Mouse (Mus musculus) megakaryocyte, adult 5-6 weeks (primary cell): ENCODE measurements at regions not wholly inside any gene's neighbourhood (a gene's known extent, or its start where the extent isn't known, plus 50 kb on each side); places are given as distances from the start of the nearest gene placed in this dataset.
"Not testable (repeated sequence)": the region's sequence is repeated elsewhere in the genome, so short reads cannot be mapped to it uniquely, and the experiment has no call there.

Experiments used
- ATAC-seq: 2 replicates; pipeline ENCODE4 v1.8.0; 2016; ENCODE audit warnings: mild to moderate bottlenecking, inconsistent platforms; ENCODE audit not compliant: poor library complexity, severe bottlenecking

DNA sequence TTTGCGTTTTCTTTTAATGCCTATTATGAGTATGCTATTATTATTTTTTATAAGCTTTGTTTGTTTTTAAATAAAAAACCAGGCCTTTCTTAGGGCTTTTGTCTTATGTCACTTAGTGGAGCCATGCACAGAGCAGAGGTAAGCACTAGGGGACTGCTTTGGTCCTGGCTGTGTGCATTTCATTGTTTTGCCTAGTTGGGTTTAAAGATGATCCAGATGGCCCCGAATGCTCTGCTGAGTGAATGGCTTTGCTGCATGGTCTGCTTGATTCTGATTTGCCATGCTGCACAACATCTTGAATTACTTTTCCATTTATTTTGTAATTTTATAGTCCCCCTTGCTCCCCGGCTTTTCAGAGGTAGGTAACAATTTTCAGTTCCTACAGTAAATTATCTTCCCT lies 1934.9 kb downstream of the 9330182O14Rik start:
- ATAC-seq = no peak

DNA sequence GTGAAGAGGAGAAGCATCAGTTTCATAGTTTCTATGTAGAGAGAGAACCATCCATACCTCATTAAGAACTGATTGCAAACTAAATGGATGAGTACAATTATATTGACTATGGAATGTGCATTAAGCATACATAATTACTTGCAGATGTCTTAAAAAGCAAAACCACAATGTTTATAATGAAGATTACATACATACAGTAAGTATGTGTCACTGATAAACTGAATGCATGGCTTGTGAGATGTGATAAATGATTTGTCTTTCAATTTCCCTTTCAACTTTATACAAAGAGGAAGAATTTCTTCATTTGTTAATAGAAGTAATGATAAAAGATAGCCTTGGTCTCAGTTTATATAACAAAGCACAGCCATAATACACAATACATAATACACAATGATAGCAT lies 1939.3 kb downstream of the 9330182O14Rik start:
- ATAC-seq = no peak

DNA sequence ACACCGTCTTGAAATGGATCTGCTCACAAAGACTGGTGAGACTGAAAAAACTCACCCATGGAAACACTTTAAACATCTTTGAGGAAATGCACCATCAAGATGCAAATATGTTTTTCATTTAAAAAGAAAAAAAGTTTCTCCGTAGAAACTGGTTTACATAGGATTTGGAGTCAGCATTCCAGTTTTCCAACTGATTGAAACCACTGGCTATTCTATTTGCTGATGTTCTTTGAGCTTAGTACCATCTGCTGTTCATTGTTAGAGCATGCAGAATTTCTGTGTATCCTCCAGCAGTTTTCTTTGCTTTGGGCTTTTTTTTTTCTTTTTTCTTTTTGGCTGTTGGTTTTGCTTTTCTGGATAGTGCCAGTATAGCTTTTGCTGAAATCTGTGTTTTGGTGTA lies 1948.3 kb downstream of the 9330182O14Rik start:
- ATAC-seq = no peak

DNA sequence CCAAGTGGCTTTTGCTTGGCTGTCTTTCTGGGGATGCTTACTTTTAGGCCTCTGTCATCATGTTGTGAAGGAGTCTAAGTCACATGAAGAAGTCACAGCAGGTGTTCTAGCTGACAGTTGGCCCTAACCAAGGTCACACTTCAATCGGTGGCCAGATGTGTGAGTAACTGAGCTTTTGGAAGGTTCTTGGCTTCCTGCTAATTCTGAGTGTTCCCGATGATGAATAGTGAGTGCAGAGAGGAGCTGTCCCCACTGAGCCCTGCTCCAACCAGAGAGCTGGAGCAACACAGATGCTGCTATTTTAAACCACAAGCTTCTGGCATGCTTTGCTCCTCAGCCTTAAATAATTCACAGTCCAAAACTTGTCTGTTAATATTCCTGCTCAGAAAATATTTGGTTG lies 1966.6 kb downstream of the 9330182O14Rik start:
- ATAC-seq = no peak

DNA sequence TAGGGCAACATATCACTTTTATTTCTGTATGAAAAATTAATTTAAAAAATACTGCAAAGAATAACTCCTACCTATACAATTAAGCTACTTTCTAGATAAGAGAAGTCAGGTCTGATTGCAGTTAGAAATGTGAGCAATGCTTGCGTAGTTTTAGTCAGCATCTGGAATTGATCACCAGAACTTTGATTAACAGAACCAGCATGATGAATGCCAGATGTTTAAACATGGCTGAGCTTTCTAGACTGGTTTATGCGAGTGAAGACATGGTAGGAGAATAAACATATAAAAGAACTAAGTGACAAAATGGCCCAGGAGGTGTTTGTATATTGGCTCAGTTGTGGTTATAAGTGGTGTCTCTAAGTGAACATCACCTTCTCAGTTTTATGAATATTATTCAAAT lies 1970.7 kb downstream of the 9330182O14Rik start:
- ATAC-seq = no peak

DNA sequence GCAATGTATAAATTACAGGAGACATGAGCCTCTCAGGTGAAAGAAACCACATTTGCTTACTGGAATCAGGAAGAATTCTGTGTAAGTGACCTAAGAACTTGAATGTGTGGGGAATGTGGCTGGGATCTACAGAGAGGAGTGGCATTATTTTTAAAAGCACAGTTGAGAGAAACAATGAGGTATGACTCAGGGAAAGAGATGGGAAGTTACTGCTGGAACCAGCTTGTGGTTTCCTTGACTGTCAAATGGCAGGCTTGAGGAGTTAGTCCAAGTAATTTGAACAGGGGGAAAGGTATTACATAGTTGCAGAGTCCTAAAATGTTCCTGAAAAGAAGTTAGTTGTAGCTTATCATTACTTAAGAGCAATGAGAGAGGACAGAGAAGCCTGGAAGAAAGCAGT lies 1972.9 kb downstream of the 9330182O14Rik start:
- no peak for ATAC-seq

DNA sequence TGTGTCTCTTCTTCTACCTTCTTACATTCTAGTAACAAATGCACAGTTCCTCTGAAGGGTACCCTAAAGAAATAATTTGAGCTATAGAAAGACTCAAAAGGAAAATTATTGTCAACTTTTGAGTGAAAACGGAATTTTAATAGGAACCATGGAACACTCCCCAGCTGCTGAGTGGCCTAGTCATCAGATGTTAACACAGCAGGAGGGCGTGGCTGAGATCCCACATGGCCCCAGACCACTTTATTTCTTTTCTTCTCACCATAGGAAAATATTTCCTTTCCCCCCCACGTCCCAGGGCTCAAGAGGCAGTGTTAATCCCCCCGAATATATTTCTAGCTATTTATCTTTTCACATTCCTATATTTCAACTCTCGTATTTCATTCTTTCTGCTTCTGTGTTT lies 1977.6 kb downstream of the 9330182O14Rik start:
- no peak for ATAC-seq

DNA sequence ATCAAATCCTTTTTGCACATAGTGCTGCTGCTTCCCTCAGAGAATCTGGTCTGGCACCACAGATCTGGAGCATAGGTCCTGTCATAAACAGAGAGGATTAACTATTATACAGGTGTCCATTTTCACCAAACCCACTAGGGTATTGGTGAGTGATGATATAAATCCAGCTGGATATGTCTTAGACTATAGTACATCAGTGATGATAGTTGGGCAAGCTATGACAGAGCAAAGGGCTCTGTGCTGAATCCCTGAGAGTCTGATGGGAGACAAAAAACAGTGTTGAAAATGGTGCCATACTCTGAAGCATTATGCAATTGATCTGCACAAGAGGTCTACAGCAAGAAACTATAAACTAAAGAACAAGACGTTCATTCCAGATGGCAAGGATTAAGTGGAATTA lies 1993.3 kb downstream of the 9330182O14Rik start:
- no peak for ATAC-seq

DNA sequence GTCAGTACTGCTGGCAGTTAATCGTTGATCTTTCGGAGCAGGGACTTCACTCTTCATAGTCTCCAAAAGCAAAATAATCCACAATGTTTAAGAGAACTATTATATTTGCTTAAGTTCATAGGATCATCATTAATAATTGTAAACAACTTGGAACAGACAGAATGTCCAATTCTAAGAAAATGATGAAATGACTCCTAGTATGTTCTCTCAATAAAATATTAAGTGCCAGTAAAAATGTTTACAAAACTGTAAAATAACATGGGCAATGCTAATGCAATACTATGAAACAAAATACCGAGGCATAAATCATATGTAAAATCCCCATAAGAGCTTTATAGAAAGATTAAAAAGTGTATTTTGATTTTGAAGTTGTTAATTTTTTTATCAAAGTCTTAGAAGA lies 1994.8 kb downstream of the 9330182O14Rik start:
- ATAC-seq = no peak

DNA sequence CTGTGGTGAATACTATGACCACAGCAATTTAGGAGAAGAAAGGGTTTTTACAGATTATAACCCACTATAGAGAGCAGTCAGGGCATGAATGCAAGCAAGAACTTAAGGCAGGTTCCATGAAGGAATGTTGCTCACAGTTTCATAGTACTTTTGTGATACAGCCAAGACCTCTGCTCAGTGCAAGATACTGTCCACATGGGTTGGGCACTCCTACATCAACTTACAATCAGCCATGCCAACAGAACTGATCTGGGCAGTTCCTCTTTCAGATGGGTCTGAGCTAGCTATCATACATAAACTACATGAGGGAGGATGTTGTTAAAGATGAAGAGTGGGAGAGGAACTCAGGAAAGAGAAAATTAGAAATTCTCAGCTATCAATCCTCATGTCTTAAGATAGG lies 2032.4 kb downstream of the 9330182O14Rik start:
- no peak for ATAC-seq

DNA sequence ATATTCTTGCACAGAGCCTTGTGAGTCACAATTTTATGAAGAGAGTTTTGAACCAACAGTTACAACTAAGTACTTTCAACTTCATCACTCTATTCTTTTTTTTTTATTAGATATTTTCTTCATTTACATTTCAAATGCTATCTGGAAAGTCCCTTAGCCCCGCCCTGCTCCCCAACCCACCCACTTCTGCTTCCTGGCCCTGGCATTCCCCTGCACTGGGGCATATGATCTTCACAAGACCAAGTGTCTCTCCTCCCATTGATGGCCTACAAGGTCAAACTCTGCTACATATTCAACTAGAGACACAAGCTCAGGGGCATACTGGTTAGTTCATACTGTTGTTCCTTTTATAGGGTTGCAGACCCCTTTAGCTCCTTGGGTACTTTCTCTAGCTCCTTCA lies 2043.6 kb downstream of the 9330182O14Rik start:
- ATAC-seq = not testable (repeated sequence)

DNA sequence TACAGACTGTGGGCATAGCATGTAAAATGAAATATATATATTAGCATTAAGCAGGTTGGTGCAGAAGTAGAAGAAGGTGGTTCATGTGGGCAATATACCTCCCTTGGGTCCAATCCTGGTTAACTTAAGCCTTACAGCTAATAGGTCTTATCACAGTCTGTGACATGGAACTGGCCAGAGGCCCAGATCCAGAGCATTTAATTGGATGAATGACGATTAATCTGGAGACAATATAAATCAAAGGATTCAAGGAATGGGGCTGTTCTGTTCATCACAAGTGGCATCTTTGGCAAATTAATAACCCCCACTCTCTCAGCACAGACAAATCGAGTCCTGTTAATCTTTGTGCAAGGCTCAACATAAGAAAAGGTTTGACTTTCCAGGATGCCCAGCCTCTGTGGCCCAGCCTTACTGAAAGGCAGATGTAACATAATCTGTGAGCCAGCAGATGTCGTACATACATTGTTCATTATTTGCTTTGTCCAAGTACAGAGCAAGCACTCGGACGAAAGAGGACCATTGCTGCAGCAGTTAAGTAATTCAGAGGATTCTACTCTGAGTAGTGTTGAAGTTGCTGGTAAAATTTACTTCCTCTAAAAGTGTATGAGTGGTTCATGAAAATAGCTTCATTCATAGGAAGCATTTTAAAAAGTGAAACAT lies 2073.2 kb downstream of the 9330182O14Rik start:
- no peak for ATAC-seq

DNA sequence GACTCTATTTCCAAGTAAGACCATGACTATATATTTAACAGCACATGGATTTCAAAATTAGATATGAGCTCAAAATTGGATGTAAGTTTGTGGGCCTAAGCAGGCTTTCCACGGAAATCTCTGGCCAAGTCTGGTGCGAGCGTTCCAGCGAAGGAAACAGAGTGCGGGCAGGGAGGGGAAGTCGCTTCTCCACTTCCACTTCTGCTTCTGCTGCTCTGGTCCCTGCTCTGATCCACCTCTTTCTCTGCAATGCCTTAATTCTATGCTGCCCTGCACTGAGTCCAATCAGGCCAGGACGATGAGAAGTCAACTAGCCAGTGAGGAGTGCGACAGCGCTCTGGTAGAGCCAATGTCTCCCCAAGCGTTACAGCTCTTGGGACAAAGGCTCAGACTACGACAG lies 2085.3 kb downstream of the 9330182O14Rik start:
- ATAC-seq = peak; percentile 89

DNA sequence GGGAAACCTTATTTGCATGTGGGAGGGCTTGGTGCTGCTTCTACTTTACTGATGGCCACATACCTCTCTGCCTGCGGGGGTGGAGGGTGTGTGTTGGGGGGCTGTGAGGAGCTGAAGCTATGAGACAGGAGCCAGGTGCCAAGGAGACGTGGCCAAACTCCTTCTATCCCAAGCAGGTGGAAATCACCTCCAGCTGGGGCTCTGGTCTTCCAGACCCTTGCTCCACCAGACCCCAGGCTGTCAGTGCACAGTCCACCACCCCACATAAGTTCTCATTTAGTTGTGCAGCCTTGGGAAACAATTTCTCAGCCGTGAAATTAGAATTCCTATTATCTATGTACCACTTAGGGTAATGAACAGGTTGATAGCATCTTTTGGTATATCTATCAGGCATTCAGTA lies 2085.8 kb downstream of the 9330182O14Rik start:
- ATAC-seq = no peak

DNA sequence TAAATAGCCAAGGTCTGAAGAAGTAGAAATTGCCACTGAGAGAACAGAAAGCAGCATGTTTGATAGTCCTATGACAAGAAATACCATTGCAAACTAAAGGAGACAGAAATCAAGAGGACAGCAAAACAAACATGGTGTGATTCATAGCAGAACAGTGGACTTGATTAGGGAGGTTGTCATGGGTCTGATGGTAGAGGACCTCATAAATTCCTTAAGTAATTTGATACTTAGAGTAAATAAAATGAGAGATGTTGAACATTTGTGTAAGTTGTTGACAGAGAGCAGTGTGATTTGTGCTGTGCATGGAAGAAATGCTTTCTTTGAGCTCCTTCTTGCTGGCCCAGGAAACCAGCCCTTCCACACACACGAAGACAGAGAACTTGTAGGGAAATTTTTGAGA lies 2090.8 kb downstream of the 9330182O14Rik start:
- ATAC-seq = no peak

DNA sequence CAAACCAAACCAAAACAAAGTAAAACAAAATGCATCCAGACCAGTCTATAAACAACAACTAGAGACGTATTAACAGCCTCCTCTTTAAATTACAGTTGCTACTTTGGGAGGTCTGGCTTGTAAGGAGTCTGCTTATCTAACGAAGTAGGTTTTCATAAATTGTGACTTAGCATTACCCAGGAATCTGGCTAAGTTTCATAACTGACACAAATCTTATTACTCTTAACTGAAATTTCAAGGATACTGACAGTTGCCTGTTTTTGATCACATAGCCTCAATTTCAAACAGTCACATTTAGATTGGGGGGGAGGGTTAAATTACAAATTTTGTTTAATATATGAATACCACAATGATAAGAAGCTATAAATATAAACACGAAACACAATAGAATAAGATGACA lies 2097.5 kb downstream of the 9330182O14Rik start:
- ATAC-seq = no peak

DNA sequence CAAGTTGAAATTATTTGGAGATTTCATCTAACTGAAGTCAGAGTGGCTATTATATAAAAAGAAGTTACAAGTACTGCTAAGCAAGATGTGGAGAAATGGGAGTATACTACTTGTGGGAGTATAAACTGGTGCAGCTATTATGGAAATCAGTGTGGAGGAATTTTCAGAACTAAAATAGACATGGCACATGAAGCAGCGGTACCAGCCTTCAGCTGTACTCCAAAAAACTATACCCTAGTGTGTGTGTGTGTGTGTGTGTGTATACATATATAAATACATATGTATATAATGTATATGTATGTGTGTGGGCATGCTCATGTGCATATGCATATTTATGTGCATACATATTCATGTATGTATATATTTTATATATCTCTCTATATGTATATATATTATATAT lies 2112.6 kb downstream of the 9330182O14Rik start:
- no peak for ATAC-seq

DNA sequence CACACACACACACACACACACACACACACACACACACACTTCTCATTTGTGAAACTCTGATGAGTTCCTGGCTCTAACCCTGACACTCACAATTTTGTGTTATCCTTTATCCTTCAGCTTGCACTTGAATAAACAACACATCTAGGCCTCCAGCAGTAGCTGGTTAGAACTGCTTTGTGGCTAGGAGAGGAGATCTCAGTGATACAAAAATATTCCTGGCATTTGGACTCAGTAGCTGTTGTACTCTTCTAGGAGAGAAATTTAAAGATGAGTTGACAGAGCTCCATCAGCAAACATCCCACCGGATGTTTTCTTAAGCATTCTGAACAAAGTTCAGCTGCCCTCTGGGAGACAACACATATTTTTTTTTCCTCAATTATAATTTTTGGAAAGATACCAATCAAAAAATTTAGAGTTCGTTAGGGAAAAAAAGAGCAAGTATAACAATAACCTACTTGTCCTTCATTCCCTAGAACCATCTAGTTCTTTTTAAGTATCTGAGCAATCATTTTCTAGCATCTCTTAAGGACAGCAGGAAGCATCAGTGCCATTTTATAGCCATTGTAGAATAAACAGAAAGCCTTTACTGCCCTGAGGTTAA lies 2118.7 kb downstream of the 9330182O14Rik start:
- no peak for ATAC-seq

DNA sequence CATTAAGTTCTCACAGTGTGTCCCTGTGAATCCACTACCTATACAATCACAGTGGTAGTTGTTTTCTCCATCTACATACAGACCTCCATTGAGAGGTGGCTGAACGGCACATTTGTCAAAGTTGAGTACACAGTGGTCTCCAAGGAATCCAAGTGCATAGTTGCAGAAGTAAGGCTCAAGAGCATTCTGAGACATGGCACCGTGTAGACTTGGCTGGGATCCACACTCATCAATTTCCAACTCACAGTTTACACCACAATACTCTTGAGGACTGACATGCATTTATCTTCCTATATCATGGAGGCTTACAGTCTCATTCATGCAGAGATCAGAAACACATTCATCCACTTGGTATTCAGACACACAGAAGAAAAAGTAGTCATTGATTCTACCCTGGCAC lies 2122.2 kb downstream of the 9330182O14Rik start:
- ATAC-seq = no peak

DNA sequence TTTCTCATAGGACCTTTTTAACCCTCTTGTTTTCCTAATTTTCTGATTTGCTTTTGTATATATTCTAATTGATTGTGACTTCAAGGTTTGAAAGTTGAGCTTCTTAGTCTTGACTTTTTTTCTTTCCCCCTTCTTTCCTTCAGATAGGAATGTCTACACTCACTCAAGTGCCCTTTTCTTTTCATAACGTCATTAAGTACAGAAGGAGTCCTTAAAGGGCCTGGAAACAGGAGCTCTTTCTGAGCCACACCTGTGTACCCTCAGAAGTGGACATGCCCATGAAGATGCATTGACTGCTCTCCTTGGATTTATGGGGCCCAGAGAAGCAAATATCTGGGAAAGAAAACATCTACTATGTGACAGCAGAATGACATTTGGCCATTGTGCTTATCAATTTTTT lies 2141.0 kb downstream of the 9330182O14Rik start:
- ATAC-seq = no peak

DNA sequence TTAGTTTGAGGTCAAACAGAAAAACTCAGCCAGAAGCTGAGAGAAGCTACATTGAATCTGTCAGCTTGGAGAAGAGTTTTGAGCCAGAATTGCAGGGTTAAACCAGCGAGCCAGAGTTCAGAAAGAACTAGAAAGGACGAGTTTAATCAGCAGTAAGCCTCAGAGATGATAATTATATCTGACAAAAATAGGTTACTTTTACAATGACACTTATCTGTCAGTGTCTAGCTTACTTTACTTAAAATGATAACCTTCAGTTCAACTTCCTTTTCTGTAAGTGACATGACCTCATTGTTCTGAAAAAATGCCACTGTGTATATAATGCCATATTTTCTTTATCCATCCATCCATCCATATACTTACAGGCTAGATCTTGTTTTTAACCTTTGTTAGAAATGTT lies 2143.1 kb downstream of the 9330182O14Rik start:
- ATAC-seq = no peak

DNA sequence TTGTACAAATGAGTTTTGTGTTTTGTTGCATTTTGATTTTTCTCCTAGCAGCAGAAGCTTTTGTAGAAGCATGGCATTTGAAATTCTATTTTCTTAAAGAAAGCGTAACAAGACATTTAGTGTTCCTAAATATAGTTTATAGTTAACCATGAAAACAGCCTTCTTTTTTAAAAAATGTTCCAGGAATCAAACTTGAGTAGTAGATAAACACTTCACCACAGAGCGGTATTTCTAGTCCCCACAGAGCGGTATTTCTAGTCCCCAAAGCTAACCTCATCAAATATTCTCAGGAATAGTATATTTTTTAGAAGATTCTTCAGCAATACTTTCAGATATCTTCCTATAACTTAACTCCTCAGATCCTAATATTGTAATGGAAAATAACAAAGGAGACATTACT lies 2146.6 kb downstream of the 9330182O14Rik start:
- ATAC-seq = no peak

DNA sequence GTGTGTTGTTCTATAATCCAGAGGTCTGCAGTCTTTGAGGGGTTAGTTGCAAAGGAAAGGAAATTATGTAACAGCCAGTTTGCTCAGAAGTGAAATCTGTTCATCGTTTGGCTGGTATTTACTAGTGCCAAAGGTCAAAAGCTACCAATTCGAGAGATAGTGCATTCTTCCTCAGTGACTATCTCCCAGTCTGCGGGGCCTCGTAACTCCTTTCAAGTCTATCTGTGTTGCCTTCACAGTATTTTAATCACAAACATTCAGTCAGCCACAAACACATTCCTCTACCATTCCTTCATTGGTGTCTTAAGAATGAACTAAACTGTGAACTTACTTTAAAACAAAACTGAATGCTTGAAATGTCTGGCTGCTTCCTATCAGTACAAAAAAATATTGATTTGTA lies 2162.2 kb downstream of the 9330182O14Rik start:
- no peak for ATAC-seq
